ENCODE assay signal across 1 mouse cellular context in the genomic region with DNA sequence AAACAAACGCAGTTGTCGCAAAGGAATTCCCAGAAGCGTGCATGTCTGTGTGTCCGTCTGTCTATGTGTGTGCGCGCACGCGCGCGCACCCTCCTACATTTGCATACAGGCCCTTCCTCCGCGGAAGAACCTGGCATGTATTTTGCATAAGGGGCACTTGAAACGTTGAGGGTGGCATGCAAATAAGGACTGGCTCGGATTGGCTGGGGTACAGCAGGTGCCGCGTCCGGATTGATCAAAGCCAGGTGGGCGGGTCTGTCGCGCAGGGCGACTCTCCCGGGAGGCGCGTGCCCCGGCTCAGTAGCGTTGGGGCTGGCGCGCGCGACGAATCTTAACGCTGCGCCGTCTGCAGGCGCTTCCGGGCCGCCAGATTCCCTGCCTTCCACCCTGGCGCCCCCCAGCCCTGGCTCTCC.
A peak's percentile ranks its signal among the peaks of the same experiment; 100 is the strongest.
TF ChIP-seq lines count a peak whose summit lies in the region.

Pim2 (plus strand) TSS at position 256 of the 413 bp plus-strand sequence.

TF ChIP-seq in CH12.LX, 34 proteins besides CTCF, POLR2A, EP300 and RAD21 (continued from another document):
- TF ChIP-seq NELFE (IDR thresholded peaks at IDR 0.05; ENCODE audit: low read depth, low read length) (peak; percentile 90), RCOR1 (conservative IDR thresholded peaks at IDR 0.05; ENCODE audit: low read depth, low read length) (no peak), PAX5 (IDR thresholded peaks at IDR 0.05; ENCODE audit: low read length) (no peak), MAZ (IDR thresholded peaks at IDR 0.05; ENCODE audit: low read depth, low read length) (no peak), HCFC1 (IDR thresholded peaks at IDR 0.05; ENCODE audit: low read depth, low read length) (peak; percentile 28), USF2 (conservative IDR thresholded peaks at IDR 0.05; ENCODE audit: low read depth, low read length) (no peak), TCF12 (IDR thresholded peaks at IDR 0.05; ENCODE audit: low read depth, low read length) (peak; percentile 95), MAFK (IDR thresholded peaks at IDR 0.05; ENCODE audit: insufficient replicate concordance, low read length) (no peak), NRF1 (IDR thresholded peaks at IDR 0.05; ENCODE audit: low read depth, low read length) (peak; percentile 79), MYC (IDR thresholded peaks at IDR 0.05; ENCODE audit: low read depth, low read length) (no peak), JUND (conservative IDR thresholded peaks at IDR 0.05; ENCODE audit: low read depth, low read length) (no peak), E2F4 (IDR thresholded peaks at IDR 0.05; ENCODE audit: insufficient replicate concordance, low read depth, low read length) (no peak)
